In genomic region chr2:173453569-173454405, GRCm38 (mm10) we compare ENCODE assay signal across 8 mouse cellular contexts.
A peak's percentile ranks its signal among the peaks of the same experiment; 100 is the strongest.
DNase-seq lines count a peak whose midpoint lies in the region; TF ChIP-seq lines count a peak whose summit lies in the region.

No protein-coding gene starts in this region.

- peak; percentile 81 for TF ChIP-seq CTCF in gastrocnemius, adult 2 months (IDR thresholded peaks at IDR 0.05)

- no peak overlapping the region for H3K4me3 ChIP-seq in gastrocnemius, adult 2 months

- intact Hi-C loops in gastrocnemius, adult 2 months (cut with DNase I): loop anchor here (2.0 to 10.0 kb wide), 3 partner anchors 225 to 349 kb away; no protein-coding TSS in a partner anchor
- intact Hi-C loops in left cerebral cortex, postnatal 25 days (cut with DNase I): loop anchor here (1.0 to 5.0 kb wide), 4 partner anchors 101 to 223 kb away; partner anchors contain the start of gene Pmepa1

- H3K27ac ChIP-seq in gastrocnemius, adult 2 months: no peak overlapping the region

- DNase-seq in gastrocnemius, adult 2 months: peak; percentile 54
- no peak for DNase-seq in gastrocnemius, postnatal 25 days
- peak; percentile 32 for DNase-seq in 3T3-L1 (ENCODE audit: low read depth, low spot score)
- peak; percentile 63 for DNase-seq in adrenal gland, postnatal 10 days
- DNase-seq in gastrocnemius, postnatal 10 days: peak; percentile 48
- peak; percentile 35 to 44 for DNase-seq in left cerebral cortex, postnatal 25 days (ENCODE audit: low spot score in 2 of 2)
- DNase-seq in retina, embryonic 14.5 days (ENCODE audit: low spot score): peak; percentile 65
- no peak for DNase-seq in Muller cell, postnatal 12 days (ENCODE audit: inconsistent ontology term)

Comparison
In these comparisons a context has a peak if more than half of its experiments do, and no peak if none do; other contexts are left out.
1. DNase-seq: peak in gastrocnemius, adult 2 months (single experiment), 3T3-L1 (single experiment), adrenal gland, postnatal 10 days (single experiment), gastrocnemius, postnatal 10 days (single experiment), left cerebral cortex, postnatal 25 days (2 of 2) and retina, embryonic 14.5 days (single experiment); none in gastrocnemius, postnatal 25 days (single experiment) and Muller cell, postnatal 12 days (single experiment).